Mouse (Mus musculus) MEL-GATA-1-ER (cell line): ENCODE results near the gene Efnb1.
"Not testable (repeated sequence)": the region's sequence is repeated elsewhere in the genome, so short reads cannot be mapped to it uniquely, and the experiment has no call there.

Source experiments
- DNase-seq: peaks from one replicate; pipeline ENCODE4 v3.0.0-alpha.2; 2012; ENCODE audit warnings: low read depth; ENCODE audit errors: extremely low read depth

The Efnb1 gene

DNA sequence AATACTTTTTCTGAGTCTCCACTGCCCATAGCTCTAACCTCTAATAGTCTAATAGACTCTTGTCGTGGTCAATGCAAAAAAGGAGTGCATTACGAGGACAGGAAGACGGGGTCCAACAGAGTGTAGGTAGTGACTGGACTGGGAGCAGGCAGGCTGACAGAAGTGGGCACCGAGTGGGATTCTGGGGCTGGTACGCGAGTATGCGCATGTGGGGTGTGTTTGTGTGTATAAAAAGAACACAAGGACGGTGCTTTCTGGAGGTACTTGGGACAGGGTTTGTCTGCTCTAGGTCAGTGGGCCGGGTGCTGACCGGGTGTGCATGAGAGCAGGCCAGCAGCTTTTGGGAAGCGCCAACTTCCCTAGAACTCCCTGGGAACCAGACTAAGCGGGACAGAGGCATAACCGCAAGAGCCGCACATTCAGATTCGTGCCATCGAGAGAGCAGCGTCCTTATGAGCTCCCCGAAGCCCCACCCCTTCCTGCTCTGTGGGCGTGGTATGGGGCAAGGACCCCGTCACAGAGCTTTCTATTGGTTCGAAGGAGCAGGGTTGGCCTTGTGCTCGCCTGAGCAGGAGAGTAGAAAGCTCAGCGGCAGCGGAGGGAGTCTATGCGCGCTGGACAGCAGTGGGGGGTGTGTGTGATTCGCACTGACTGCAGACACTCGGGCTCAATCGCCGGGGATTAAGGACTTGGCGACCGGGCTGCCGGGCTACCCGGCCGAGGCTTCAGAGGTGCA lies at the start of gene Efnb1:
Gene Efnb1, plus strand, starts transcription at position 608 of the 736 bp plus-strand sequence.
- peak; percentile 91 for DNase-seq

GRCm38 (mm10) chrX:99092704-99093103 lies 43.2 kb upstream of the Efnb1 start:
- no peak for DNase-seq

DNA sequence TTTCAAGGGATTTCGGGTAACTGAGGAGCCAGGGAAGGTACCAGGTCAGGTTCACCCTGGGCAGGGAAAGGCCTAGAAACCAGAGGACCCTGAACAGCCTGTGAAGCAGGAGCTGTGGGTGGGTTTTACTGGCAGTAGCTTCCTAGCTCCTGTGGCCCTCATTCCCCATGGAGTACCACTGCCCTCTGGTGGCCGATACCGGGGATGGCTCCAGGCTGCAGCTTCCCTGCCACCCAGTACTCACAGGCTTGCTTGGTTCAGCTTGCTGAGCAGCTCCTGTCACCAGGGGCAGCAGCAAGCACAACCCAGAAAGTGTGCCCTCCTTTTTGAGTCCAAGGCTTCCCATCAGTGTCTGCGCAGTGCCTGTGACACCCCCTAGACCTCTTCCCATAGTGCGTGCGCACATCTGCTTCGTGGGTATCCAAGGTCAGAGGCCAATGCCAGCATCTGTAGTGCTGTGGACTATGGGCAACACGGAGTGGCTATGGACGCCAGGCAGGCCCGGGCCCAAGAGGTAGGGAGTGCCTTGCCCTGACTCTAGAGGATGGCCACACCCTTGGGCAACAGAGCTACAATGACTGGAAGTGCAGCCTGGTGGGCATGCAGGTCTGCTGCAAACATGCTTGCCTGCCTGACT lies 24.7 kb upstream of the Efnb1 start:
- not testable (repeated sequence) for DNase-seq

DNA sequence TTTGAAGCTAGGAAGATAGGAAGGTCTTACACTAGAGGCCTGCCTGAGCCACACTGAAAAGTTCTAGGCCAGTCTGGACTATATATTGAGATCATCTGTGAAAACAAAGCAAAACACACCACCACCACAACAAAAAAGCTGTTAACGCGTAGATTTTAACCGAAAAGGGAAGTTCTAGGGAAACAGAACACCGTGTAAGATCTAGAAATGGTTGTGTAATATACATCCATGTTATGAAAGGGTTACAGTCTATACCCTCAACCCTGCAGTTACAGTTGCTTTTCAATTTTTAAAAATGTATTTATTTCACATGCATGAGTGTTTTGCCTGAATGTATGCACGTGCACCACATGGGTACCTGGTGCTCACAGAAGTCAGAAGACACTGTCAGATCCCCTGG lies 16.4 kb upstream of the Efnb1 start:
- no peak for DNase-seq

DNA sequence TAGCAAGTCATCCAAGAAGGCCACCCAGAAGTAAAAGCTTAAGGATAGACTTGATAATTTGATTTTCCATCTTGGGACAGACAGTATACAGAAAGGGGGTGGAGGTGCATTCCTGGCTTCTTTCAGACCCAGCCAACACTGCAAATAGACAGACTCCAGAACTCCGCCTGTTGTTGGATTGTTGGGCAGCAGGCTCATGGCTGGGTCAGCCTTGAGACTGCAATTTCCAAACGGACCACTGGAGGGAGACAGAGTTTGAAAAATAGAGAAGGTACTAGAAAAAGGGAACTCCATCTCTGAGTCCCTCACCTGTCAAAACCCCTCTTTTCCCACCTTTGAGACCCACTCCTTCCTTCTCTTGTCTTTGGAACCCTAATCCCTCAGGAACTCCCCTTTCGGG lies 5.9 kb upstream of the Efnb1 start:
- no peak for DNase-seq

DNA sequence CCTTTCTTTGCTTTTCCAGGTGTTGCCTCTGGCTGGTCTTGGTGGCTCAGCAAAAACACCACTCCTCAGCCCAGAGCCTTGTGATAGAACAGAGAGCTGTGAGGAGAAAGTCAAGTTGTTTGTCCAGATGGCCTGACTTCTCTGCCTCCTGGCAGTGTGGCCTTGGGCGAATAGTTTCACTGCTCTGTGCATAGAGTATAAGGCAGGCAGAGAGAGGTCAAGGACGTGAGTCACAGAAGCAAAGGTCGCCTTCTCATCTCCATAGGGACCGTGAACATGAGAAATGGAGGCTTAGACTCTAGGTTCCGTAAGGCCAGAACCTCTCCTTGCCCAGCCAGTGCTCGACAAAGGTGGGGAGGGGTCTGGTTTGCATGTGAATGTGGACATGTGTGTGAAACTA lies 3.4 kb upstream of the Efnb1 start:
- DNase-seq: no peak

DNA sequence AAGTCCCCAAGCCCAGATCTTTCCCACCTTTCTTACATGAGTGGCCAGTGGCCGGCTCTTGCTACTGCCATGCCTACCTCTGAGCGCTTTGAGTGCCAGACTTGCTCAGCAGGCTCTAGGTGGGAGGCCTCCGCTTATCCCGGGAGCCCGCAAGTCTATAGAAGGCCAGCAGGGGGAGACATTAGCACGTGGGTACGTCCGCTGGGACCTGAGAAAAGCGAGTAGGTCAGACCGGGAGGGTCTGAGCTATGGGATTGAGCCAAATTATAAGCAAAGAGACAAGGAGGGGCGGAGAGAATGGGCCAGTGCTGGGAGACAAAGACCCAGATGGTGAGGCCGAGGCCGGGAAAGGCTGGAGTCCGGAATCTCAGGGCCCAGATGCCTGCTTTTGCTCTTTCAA lies 1.0 kb upstream of the Efnb1 start:
- peak; percentile 64 for DNase-seq

DNA sequence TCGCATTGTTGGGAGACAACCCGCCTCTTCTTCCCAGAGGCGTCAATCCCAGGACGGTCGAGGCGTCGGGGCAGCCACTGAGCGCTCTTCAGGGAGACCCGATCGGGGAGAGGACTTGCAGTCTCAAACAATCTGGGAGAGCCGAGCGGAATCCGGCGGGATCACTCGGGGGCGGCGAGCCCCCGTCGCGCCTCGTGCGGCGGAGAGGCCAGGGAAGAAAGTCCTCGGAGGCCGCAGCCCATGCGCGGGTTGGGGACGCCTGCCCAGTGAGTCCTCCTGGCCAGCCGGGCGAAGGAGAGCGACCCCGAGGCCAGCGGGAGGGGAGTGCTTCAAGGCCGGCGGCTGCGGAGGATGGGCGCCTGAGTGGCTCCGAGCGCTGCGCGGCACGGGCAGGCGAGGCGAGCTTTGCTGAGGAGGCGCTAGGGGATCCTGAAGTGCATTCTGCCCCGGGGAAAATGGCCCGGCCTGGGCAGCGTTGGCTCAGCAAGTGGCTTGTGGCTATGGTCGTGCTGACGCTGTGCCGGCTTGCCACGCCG lies 569 bp downstream of the Efnb1 start:
- DNase-seq: no peak

- DNase-seq: no peak
Measured at GRCm38 (mm10) chrX:99137143-99137870, 1.4 kb downstream of the Efnb1 start.

- DNase-seq: no peak
Measured at GRCm38 (mm10) chrX:99137928-99138740, 2.2 kb downstream of the Efnb1 start.

GRCm38 (mm10) chrX:99141079-99141478 lies 5.1 kb downstream of the Efnb1 start:
- DNase-seq: no peak

GRCm38 (mm10) chrX:99141900-99142299 lies 6.0 kb downstream of the Efnb1 start:
- DNase-seq: no peak

- no peak for DNase-seq
Measured at GRCm38 (mm10) chrX:99145561-99145960, 9.6 kb downstream of the Efnb1 start.

DNA sequence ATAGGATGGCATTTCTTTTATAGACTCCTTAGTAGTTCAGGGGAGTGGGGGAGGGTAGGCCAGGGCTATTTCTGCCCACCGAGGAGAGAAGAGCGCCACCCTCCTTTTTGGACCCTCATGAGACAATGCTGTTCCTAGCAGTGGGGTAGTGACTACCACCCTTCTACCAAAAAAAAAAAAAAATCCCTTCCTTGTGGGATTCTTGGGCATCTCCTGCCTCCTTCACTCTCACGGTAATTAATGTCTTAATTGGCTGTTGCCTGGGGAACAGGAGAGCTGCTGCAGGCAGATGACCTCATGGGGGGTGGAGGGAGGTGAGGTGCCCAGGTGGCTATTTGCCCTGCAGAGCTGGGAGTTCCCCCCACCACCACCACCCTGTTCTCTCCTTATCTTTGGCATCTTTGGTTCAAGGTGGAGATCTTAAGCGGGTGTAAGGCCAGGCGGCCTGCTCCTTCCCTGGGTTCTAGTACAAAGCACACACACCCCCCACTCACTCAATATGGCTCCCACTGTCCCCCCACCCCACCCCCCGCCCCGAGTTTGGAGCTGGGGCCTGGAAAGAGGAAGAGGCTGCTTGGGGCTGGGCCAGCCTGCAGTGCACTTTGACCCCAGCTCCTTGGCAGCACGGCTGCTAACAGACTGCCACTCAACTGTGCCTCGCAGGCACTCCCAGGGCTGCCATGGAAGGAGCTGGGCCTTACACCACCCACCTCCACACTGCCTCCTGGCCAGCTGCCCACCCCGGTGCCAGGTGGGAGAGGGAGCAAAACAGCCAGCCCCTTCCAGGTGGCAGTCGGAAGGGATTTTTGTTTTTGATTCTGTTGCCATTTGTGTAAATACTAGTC lies 12.4 kb downstream of the Efnb1 start:
- no peak for DNase-seq

GRCm38 (mm10) chrX:99149047-99149446 lies 13.1 kb downstream of the Efnb1 start:
- DNase-seq: no peak

GRCm38 (mm10) chrX:99149900-99150299 lies 14.0 kb downstream of the Efnb1 start:
- DNase-seq: no peak

DNA sequence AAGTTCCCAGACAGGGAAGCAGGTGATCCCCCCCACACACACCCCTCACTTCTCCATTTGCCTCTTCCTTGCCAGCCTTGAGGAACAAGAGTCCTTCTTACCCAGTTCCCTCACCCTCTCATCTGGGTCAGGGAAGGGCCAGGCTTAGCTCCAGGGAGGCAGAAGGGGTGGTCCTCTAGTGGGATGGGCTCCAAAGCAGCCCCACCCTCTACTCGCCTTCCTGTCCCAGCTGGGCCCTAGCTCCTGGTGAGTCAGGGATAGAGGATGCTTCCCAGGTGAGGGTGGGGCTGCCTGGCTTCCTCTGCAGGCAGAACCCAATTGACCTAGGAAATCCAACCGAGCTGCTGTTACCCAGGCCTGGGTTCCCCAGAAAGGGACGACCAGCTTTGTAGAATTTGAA lies 14.8 kb downstream of the Efnb1 start:
- no peak for DNase-seq

DNA sequence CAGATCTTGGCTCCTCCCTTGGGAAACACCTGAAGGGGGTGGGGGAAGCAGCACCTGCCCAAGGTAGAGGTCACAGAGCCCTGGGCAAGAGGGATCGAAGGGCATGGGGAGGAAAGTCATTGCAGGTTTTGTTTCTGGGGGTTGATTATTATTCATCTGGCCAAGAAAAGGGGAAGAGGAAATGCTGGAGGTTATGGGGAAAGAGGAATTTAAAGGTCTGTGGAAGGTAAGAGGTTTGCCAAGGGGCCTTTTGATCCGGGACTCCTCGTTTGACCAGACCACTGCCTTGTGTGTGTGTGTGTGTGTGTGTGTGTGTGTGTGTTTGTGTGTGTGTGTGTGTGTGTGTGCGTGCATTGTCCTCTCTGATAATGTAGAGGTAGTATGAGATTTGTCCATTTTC lies 15.5 kb downstream of the Efnb1 start:
- DNase-seq: no peak

- no peak for DNase-seq
Measured at GRCm38 (mm10) chrX:99152141-99152540, 16.2 kb downstream of the Efnb1 start.

DNA sequence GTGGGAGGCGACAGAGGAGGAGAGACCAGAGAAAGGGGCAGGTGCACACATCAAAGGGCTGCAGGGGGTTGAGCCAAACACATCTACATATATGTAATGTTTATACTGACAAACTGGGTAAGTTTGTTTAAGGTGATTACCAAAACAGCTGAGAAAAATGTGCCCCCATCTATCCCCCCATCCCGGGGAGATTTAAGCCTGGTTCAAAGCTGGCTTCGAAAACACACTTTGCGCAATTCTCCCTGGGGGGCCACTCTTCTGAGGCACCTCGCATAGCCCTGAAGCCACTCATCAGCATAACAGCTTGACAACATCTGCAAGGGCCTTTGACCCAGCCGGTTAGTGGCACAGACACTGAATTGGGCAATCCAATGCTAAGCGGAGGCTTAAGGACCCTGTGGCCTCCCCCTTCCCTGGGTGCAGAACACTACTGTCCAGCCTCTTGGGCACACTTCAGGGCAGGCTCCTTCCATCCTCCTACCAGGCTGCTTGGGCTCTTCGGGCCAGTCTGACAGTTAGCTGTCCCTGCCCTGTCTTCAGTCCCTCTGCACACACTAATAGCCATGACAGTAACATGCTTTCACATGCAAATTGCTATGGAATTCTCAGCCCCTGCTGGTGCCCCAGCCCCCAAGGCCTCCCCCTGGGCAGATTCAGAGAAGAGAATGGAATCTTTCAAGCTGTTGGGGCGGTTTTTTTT lies 16.8 kb downstream of the Efnb1 start:
- DNase-seq: no peak
